Mouse (Mus musculus) ES-E14 (cell line): ENCODE data around the gene Fmo4.

ENCODE experiments used
- HCFC1 ChIP-seq: IDR thresholded peaks from 2 replicates; pipeline ENCODE4 v1.6.1; 2012; ENCODE audit warnings: low read length, inconsistent platforms, borderline replicate concordance; ENCODE audit not compliant: insufficient read depth
- MAFK ChIP-seq: IDR thresholded peaks from 2 replicates; pipeline ENCODE4 v1.6.1; 2014; ENCODE audit warnings: mild to moderate bottlenecking, low read depth, low read length, inconsistent platforms; ENCODE audit not compliant: insufficient read depth
- ZC3H11A ChIP-seq: IDR thresholded peaks from 2 replicates; pipeline ENCODE4 v1.6.1; 2012; ENCODE audit warnings: low read depth, mild to moderate bottlenecking, inconsistent platforms, low read length, borderline replicate concordance

GRCm38 (mm10) chr1:162838976-162839375 is 25.2 kb upstream of the Fmo4 start:
- TF ChIP-seq ZC3H11A (no peak), HCFC1 (no peak), MAFK (no peak)
